Mouse (Mus musculus) cerebellum, adult 9-10 months (tissue): ENCODE measurements around the gene Srprb.
"Not testable (repeated sequence)": the region's sequence is repeated elsewhere in the genome, so short reads cannot be mapped to it uniquely, and the experiment has no call there.

Experiments used
- DNase-seq: peaks from one replicate; pipeline ENCODE4 v3.0.0; 2022

Srprb gene

DNA sequence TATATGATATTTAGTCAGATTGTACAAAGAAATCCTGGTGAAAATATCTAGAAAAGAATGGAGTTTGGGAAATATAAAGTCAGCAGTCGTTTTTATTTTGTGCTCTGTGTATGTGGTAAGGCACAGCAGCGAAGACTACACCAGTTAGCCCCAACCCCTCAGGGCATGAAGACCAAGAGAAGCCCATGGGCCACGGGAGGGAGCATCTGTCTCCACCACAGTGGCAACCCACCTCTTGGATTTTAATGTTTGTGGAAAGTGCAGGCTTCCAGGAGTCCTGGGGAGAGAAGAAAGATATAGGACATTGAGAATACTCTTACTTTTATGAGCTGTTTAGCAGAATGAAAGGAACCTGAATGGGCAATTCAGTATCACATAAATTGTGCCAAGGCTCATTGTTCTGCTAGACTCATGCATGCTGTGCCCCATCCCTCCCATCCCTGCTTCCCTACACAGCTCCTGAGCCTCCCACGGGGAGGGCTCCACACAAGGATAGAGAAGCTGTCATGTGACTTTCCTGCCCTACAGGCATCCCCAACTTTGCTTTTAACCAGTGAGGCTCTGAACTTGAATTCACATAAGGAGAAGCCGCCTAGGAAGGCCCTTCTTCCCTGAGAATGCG is 7.0 kb upstream of the Srprb start:
- no peak for DNase-seq

GRCm38 (mm10) chr9:103207846-103208245 is 5.9 kb upstream of the Srprb start:
- DNase-seq: peak; percentile 69

DNA sequence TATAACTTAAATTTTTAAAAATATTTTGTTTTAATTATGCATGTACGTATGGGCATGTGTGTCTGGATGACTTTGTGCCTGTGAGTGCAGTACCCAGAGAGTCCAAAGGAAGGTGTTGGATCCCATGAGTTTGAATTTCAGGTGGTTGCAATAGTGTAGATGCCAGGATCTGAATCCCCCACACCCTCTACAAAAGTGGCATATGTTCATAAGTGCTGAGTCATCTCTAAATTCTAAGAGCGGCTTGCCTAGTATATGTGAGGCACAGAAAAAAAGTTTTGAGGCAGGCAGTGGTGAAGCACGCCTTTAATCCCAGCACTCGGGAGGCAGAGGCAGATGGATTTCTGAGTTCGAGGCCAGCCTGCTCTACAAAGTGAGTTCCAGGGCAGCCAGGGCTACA is 3.8 kb upstream of the Srprb start:
- no peak for DNase-seq

GRCm38 (mm10) chr9:103188416-103188815 is 13.5 kb downstream of the Srprb start:
- no peak for DNase-seq

- DNase-seq: peak; percentile 85
These were observed 15.2 kb downstream of the Srprb start for GRCm38 (mm10) chr9:103186747-103187146.

DNA sequence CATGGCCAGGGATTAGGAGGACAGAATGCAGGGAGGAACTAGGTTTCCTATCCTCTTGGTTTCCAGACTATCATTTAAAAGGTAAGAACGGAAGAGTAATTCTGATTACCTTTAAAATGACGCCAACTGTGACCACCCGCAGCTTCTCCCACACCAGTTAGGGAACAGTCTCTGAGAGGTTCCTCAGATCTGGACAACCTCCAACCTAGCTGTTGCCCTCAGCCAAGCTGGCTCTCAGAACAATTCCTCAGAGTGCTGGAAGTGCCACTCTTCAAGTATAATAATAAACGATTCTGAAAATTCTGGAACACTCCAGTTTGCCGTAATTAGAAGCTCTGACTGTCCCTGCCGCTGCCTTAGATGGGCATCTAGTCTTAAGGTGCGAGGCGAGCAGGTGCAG is 16.0 kb downstream of the Srprb start:
- DNase-seq: peak; percentile 58

DNA sequence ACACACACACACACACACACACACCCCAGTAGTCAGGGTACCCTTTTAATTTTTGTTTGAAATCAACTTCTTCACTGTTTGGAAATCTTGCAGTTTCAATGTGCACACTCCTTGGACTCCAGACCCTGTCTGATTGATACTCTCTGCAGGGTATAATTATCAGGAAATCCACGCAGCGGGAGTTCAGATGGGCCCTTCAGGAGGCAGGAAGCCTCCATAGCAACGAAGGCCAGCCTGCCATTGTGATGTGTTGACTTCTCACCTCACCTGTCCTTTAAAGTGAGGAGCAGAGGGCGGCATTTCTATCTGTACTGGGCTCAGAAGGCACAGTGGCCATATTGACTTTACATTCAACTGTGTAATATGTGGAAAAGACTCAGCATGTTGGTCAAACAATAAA is 17.1 kb downstream of the Srprb start:
- DNase-seq: no peak

DNA sequence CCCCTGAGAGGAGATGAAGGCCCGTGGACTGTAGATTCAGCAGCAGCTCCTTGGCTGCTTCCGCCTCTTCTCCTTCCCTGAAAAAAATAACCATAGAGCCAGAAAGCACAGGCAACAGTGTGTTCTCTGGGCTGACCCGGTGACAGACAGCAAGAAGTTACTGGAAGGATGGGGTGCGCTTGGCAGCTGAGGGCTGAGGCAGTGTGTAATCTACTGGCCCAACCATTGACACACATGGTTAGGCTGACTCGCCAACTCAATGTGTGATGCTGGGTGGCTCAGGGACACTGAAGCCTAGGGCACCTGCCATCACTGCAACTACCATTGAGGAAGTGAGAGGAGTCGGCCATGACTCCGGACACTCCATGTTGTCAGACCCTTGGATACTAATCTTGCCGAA is 20.1 kb downstream of the Srprb start:
- DNase-seq: no peak

GRCm38 (mm10) chr9:103180807-103181565 is 21.0 kb downstream of the Srprb start:
- no peak for DNase-seq

- DNase-seq: peak; percentile 54
These were observed 21.6 kb downstream of the Srprb start for GRCm38 (mm10) chr9:103180303-103180702.

GRCm38 (mm10) chr9:103175692-103176091 is 26.2 kb downstream of the Srprb start:
- no peak for DNase-seq

GRCm38 (mm10) chr9:103174771-103175519 is 27.0 kb downstream of the Srprb start:
- DNase-seq: no peak

- no peak for DNase-seq
These were observed 33.2 kb downstream of the Srprb start for GRCm38 (mm10) chr9:103168771-103169170.

- DNase-seq: no peak
These were observed 33.9 kb downstream of the Srprb start for GRCm38 (mm10) chr9:103168046-103168445.

DNA sequence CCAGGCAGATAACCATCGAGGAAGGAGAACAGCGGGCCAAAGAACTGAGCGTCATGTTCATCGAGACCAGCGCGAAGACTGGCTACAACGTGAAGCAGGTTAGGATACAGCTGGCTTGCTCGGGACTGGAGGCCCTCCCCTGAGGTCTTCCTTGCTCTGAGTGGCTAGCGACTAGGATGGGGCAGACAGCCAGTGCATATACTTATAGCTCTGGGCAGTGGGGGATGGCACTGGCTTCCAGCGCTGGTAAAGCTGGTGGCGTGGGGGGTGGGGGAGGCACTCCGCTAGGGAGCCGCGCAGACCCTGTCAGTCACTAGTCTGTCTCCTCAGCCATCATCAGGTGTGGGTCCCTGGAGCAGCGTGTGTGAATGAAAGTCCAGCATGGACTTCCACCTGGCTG is 38.1 kb downstream of the Srprb start:
- no peak for DNase-seq

DNA sequence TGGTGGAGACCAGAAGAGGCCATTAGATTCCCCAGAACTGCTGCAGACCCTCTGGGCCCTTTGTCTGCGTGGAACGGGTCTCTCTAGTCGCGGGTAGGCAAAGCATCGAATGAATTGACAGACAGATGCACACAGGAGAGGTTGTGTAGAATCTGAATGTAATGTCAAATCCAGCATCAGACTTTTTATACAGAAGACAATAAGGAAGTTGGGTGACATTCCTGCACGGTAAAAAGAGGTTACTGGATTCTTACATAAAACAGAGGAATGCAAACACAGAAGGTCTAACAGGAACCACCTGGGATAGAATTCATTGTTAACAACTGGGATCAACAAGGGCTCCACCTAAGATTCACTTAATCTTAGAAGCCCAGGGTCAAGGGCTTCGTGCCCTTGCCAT is 46.8 kb downstream of the Srprb start:
- not testable (repeated sequence) for DNase-seq

GRCm38 (mm10) chr9:103154568-103154967 is 47.4 kb downstream of the Srprb start:
- no peak for DNase-seq

- DNase-seq: no peak
These were observed 48.7 kb downstream of the Srprb start for GRCm38 (mm10) chr9:103153286-103153685.

DNA sequence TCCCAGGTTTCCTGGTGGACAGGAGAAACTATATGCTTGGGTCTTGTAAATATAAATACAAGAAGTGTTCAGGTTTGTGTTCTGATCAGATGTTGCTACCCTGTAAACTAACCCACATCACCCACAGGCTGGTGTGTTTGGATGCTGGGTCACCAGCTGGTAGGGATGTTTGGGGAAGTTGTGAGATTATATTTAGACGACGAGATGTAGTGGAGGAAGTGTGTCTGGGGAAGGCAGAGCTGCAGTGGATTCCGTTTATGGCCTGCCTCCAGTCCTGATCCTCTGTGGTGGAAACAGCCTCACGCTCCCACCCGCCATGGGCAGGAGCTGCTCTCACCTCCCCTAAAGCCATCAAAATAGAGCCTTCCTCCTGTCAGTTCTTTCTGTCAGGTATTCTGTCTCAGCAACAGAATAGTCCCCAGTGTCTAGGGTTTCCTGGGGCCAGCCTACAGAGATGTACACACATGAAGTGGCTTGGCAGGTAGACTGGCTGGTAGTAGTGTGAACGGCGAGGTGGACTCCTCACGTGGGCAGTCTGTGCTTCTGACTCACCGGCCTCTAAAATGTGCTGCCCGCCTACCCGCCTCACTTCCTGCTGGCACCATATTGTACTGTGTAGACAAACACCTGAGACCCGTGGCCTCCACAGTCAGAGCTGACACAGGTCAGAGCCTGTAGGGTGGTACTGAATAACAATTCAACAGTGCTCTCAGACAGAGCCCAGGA is 52.7 kb downstream of the Srprb start:
- DNase-seq: no peak

GRCm38 (mm10) chr9:103147103-103147502 is 54.8 kb downstream of the Srprb start:
- no peak for DNase-seq

DNA sequence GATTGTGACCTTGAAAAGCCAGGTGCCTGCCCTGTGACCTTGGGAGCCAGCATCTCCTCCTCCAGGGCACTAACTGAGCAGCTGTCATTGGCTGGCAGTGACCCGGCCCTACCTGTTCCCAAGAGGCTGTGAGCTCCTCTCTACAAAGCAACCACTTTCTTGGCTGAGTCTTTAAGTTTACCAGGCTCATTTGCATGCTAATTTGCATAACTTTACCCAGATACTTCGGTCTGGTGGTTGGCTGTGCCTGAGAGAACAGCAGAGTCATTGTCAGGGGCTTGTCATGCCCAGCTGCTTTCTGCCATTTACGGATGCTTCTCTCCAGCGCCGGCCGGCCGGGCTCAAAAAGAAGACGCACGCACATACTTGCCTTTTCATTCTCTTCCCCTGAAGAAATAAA is 55.2 kb downstream of the Srprb start:
- no peak for DNase-seq

DNA sequence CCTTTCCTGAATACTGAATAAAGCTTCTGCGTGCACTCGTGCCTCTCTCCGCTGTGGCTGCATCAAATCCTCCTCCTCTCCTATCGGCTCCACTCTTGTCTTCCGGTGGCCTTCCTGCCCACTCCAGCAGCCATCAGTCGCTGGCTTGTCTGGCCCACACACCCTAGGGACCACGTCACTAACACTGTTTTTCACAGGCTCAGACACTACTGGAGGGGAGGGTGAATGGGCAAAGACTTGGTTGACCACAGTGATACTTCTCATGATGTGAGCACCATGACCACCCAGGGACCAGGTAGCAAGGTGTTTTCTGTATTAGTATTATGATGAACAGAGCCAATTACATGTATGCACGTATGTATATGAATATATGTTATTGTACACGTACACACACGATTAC is 55.7 kb downstream of the Srprb start:
- DNase-seq: no peak

DNA sequence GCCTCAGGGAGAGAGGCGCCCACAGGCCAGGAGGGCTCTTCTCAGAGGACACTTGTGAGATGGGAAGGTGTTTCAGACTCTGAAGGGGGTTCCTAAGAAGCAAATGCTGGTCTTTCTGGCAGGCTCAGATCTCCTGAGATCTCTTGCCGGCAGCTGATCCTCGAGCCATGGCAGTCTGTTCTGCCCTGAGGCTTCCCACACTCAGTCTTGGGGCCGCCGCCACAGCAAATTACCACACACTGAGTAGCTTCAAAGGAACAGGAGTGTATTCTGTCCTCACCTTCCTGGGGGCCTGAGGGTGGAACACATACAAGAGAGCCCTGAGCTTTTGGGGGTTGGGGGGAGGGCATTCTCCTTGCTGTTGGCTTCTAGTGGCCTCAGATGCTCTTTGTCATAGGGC is 56.6 kb downstream of the Srprb start:
- DNase-seq: no peak
